Mouse (Mus musculus) CD4-positive, CD25-positive, alpha-beta regulatory T cell, adult 4 months (primary cell): ENCODE data around the gene Phf21a. TPM values are rescaled to one million over a fixed set of nuclear protein-coding genes. Genes with fewer than 3 reads are reported as not detected.

ENCODE experiments used
- ATAC-seq: one replicate; pipeline ENCODE4 v1.8.0; 2017
- polyA plus RNA-seq, 2 experiments: library from polyadenylated mRNA; unstranded; fragments of 100-300 nt; shearing (Covaris generic); gene quantifications; one replicate each; pipeline ENCODE4 v1.2.1; 2017

Gene Phf21a
- polyA plus RNA-seq, result 10 to 100 TPM; 76.1 to 88.7 TPM

- ATAC-seq, result no peak
Observed at GRCm38 (mm10) chr2:92092817-92093216, at the start of gene Phf21a. TSS of gene Phf21a (plus strand) at chr2:92093117.

GRCm38 (mm10) chr2:92043285-92043684, 49.6 kb upstream of the Phf21a start:
- ATAC-seq, result no peak

- no peak for ATAC-seq
Observed at GRCm38 (mm10) chr2:92047601-92048000, 45.3 kb upstream of the Phf21a start.

GRCm38 (mm10) chr2:92048034-92048690, 44.8 kb upstream of the Phf21a start:
- no peak for ATAC-seq

GRCm38 (mm10) chr2:92052188-92052587, 40.7 kb upstream of the Phf21a start:
- ATAC-seq, result no peak

- ATAC-seq, result no peak
Observed at GRCm38 (mm10) chr2:92052754-92053153, 40.2 kb upstream of the Phf21a start.

- peak; percentile 62 for ATAC-seq
Observed at GRCm38 (mm10) chr2:92055101-92055813, 37.7 kb upstream of the Phf21a start.

- no peak for ATAC-seq
Observed at GRCm38 (mm10) chr2:92055831-92056236, 37.1 kb upstream of the Phf21a start.

- no peak for ATAC-seq
Observed at GRCm38 (mm10) chr2:92056760-92057159, 36.2 kb upstream of the Phf21a start.

- ATAC-seq, result peak; percentile 44
Observed at GRCm38 (mm10) chr2:92058469-92058868, 34.4 kb upstream of the Phf21a start.

GRCm38 (mm10) chr2:92058936-92059335, 34.0 kb upstream of the Phf21a start:
- ATAC-seq, result no peak

- ATAC-seq, result peak; percentile 81
Observed at GRCm38 (mm10) chr2:92059481-92060220, 33.3 kb upstream of the Phf21a start.

- no peak for ATAC-seq
Observed at GRCm38 (mm10) chr2:92060291-92060690, 32.6 kb upstream of the Phf21a start.

GRCm38 (mm10) chr2:92061337-92061736, 31.6 kb upstream of the Phf21a start:
- no peak for ATAC-seq

GRCm38 (mm10) chr2:92063106-92063505, 29.8 kb upstream of the Phf21a start:
- no peak for ATAC-seq

- ATAC-seq, result no peak
Observed at GRCm38 (mm10) chr2:92065269-92065888, 27.5 kb upstream of the Phf21a start.

- ATAC-seq, result no peak
Observed at GRCm38 (mm10) chr2:92065938-92066337, 27.0 kb upstream of the Phf21a start.

GRCm38 (mm10) chr2:92066899-92067298, 26.0 kb upstream of the Phf21a start:
- no peak for ATAC-seq

- ATAC-seq, result no peak
Observed at GRCm38 (mm10) chr2:92067600-92067999, 25.3 kb upstream of the Phf21a start.

- ATAC-seq, result no peak
Observed at GRCm38 (mm10) chr2:92069630-92070029, 23.3 kb upstream of the Phf21a start.

GRCm38 (mm10) chr2:92071143-92071542, 21.8 kb upstream of the Phf21a start:
- ATAC-seq, result no peak

- ATAC-seq, result no peak
Observed at GRCm38 (mm10) chr2:92076086-92076692, 16.7 kb upstream of the Phf21a start.

- no peak for ATAC-seq
Observed at GRCm38 (mm10) chr2:92082196-92082595, 10.7 kb upstream of the Phf21a start.
